Mouse (Mus musculus) heart, embryonic 11.5 days (tissue): ENCODE data around the gene Pdpr. TPM values are rescaled to one million over a fixed set of nuclear protein-coding genes. Genes with fewer than 3 reads are reported as not detected.

ENCODE experiments used
- ATAC-seq: fragments of 200-750 bp; cut with Nextera tagmentation; replicated peaks from 2 replicates; pipeline ENCODE4 v1.8.0; 2017; ENCODE audit warnings: moderate library complexity; ENCODE audit not compliant: insufficient number of reproducible peaks, low FRiP score, low TSS enrichment
- H3K27ac ChIP-seq: fragments of 300-500 bp; sonication (generic); 2 replicates; pipeline ENCODE4 v1.5.1; 2014; ENCODE audit warnings: mild to moderate bottlenecking, low read depth, low read length
- H3K27me3 ChIP-seq: fragments of 300-500 bp; sonication (generic); 2 replicates; pipeline ENCODE4 v1.6.1; 2014; ENCODE audit warnings: mild to moderate bottlenecking, low read length, mixed read lengths; ENCODE audit not compliant: control insufficient read depth, insufficient read depth
- H3K36me3 ChIP-seq: fragments of 300-500 bp; sonication (generic); 2 replicates; pipeline ENCODE4 v1.6.1; 2014; ENCODE audit warnings: mild to moderate bottlenecking, low read length, moderate library complexity, mixed read lengths; ENCODE audit not compliant: control insufficient read depth, insufficient read depth
- H3K4me1 ChIP-seq: fragments of 300-500 bp; sonication (generic); 2 replicates; pipeline ENCODE4 v1.6.1; 2014; ENCODE audit warnings: low read length; ENCODE audit not compliant: control insufficient read depth, insufficient read depth
- H3K4me2 ChIP-seq: fragments of 300-500 bp; sonication (generic); 2 replicates; pipeline ENCODE4 v1.6.1; 2014; ENCODE audit warnings: mild to moderate bottlenecking, moderate library complexity
- H3K4me3 ChIP-seq: fragments of 300-500 bp; sonication (generic); 2 replicates; pipeline ENCODE4 v1.5.1; 2014; ENCODE audit warnings: low read depth, low read length
- H3K9ac ChIP-seq: fragments of 300-500 bp; sonication (generic); 2 replicates; pipeline ENCODE4 v1.6.1; 2014; ENCODE audit warnings: mild to moderate bottlenecking, low read depth, low read length, moderate library complexity
- H3K9me3 ChIP-seq: fragments of 300-500 bp; sonication (generic); replicated peaks from 2 replicates; pipeline ENCODE4 v1.6.1; 2016; ENCODE audit warnings: low read length; ENCODE audit not compliant: control insufficient read depth
- WGBS: fragments of 180-500 bp; shearing (Covaris S2); extraction: QIAGEN DNeasy Blood & Tissue Kit; methylation state at CpG from one replicate; pipeline ENCODE4 v1.1.7; 2014; ENCODE audit not compliant: insufficient replicate concordance; 5-methylcytosine and 5-hydroxymethylcytosine counted together
- polyA plus RNA-seq: library from polyadenylated mRNA; unstranded; fragments of >200 nt; fragmentation: Nextera tagmentation; extraction: Ambion mirVana; gene quantifications from 2 replicates; pipeline ENCODE4 v1.2.1, GENCODE M21; 2014

The Pdpr gene
- polyA plus RNA-seq, result 6.3 and 8.2 TPM in 2 replicates

DNA sequence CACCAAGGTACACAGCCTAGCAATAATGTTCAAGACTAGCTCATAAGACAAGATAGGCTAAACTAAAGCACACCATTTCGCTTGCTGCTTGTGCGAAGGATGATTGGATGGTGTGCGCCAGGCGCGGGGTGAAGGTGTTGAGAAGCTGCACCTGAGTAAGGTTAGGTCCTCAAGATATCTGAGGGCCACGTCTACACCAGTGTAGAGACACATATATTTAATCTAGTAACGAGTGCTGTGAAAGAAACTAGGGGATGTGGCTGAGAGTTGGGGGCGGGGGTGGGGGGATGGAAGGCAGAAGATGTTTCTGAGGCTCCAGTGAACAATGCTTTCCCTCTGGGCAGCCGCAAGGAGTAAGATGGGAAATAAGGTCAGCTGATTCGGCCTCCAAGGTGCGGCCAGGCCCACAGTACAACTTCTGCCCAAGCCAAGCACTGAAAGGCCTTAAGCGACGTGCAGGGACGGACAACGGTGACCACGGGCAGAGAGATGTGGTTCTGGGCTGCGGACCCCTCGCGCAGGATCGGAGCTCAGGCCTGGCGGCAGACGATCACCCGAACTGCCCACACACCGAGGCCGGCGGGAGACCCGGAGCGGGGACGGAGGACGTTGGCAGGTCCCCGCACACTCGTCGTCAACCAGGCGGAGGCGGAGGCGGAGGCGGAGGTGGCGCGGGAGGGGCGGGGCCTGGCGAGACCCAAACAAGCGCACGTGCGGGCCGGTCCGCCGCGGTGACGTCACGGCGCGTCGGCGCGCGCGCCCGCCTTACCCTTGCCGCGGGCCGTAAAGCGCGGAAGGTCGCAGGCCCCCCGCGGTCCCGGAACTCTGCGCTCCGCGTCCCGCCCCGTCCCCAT, at the start of gene Pdpr:
TSS of gene Pdpr (plus strand) at position 766 of the 854 bp plus-strand sequence.
- ATAC-seq, result peak; percentile 93
- Histone ChIP-seq H3K4me3 (peak within 1 kb of the TSS; percentile 68), H3K27ac (no peak within 1 kb of the TSS), H3K4me1 (peaks cover 13% of the 10 kb centered on the region), H3K9me3 (no peaks in the 10 kb centered on the region), H3K27me3 (no peaks in the 10 kb centered on the region), H3K4me2 (peak within 1 kb of the TSS; percentile 87), H3K36me3 (no peaks in the 10 kb centered on the region), H3K9ac (peak within 1 kb of the TSS; percentile 75)
- 9% methylated on average over 36 of the region's 72 CpGs for WGBS

DNA sequence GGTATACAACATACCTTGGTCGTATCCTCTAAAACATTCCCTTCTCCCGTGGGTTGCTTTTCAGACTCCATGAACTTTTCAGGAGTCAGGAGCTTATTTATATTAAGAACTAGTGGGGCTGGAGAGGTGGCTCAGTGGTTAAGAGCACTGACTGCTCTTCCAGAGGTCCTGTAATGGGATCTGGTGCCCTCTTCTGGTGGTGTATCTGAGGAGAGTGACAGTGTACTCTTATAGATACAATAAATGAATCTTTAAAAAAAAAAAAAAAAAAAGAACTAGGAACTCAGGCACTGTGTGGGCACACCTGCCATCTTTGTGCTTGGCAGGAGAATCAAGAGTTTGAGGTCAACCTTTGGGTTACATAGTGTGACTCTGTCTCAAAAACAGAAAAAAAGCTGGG, 45.7 kb upstream of the Pdpr start:
- Histone ChIP-seq H3K9me3 (no peaks in the 10 kb centered on the region), H3K27ac (no peak overlapping the region), H3K9ac (no peak overlapping the region), H3K4me1 (no peaks in the 10 kb centered on the region), H3K27me3 (no peaks in the 10 kb centered on the region), H3K4me3 (no peak overlapping the region), H3K36me3 (peaks cover 61% of the 10 kb centered on the region), H3K4me2 (no peak overlapping the region)
- ATAC-seq, result no peak
- 86% methylated on average over 2 of the region's 2 CpGs for WGBS

DNA sequence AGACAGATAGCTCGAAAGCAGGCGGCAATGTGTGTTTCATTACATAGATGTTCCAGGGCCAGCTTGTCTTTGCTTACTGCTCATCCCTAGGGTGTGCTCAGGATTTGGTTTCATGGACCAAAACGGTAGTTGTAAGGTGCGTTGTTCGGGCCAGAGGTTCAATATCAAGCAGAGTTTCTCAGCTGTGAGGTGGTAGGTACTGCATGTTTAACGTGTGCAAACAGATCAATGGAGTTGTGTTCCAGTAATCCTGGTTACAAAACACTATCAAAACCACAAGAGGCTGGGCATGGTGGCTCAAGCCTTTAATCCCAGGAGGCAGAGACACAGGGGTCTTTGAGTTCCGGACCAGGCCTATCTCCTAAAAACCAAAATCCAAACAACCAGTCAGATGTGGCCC, 45.3 kb upstream of the Pdpr start:
- peaks cover 63% of the 10 kb centered on the region for H3K36me3 ChIP-seq
- 96% methylated on average over 7 of the region's 7 CpGs for WGBS
- H3K9ac ChIP-seq, result no peak overlapping the region
- no peak for ATAC-seq
- no peak overlapping the region for H3K27ac ChIP-seq
- no peaks in the 10 kb centered on the region for H3K9me3 ChIP-seq
- H3K4me3 ChIP-seq, result no peak overlapping the region
- no peaks in the 10 kb centered on the region for H3K4me1 ChIP-seq
- H3K27me3 ChIP-seq, result no peaks in the 10 kb centered on the region
- no peak overlapping the region for H3K4me2 ChIP-seq

- WGBS, result 89% methylated on average over 12 of the region's 12 CpGs
- Histone ChIP-seq H3K27me3 (no peaks in the 10 kb centered on the region), H3K4me2 (no peak overlapping the region), H3K4me1 (peaks cover 12% of the 10 kb centered on the region), H3K9me3 (no peaks in the 10 kb centered on the region), H3K4me3 (no peak overlapping the region), H3K27ac (no peak overlapping the region), H3K36me3 (peaks cover 44% of the 10 kb centered on the region), H3K9ac (no peak overlapping the region)
- ATAC-seq, result no peak
Observed at GRCm38 (mm10) chr8:111053827-111054518, 40.5 kb upstream of the Pdpr start.

- Histone ChIP-seq H3K27me3 (no peaks in the 10 kb centered on the region), H3K4me1 (peaks cover 15% of the 10 kb centered on the region), H3K4me3 (no peak overlapping the region), H3K27ac (no peak overlapping the region), H3K9ac (no peak overlapping the region), H3K4me2 (no peak overlapping the region), H3K36me3 (peaks cover 37% of the 10 kb centered on the region), H3K9me3 (no peaks in the 10 kb centered on the region)
- 87% methylated on average over 17 of the region's 17 CpGs for WGBS
- no peak for ATAC-seq
Observed at GRCm38 (mm10) chr8:111055031-111055634, 39.3 kb upstream of the Pdpr start.

- Histone ChIP-seq H3K4me1 (peaks cover 15% of the 10 kb centered on the region), H3K9me3 (no peaks in the 10 kb centered on the region), H3K4me2 (no peak overlapping the region), H3K36me3 (peaks cover 34% of the 10 kb centered on the region), H3K27me3 (no peaks in the 10 kb centered on the region), H3K9ac (no peak overlapping the region), H3K4me3 (0 out of 2 replicates have a peak overlapping the region, but pooled peaks have one; percentile 86), H3K27ac (no peak overlapping the region)
- 55% methylated on average over 2 of the region's 2 CpGs for WGBS
- ATAC-seq, result no peak
Observed at GRCm38 (mm10) chr8:111055661-111056060, 38.8 kb upstream of the Pdpr start.

DNA sequence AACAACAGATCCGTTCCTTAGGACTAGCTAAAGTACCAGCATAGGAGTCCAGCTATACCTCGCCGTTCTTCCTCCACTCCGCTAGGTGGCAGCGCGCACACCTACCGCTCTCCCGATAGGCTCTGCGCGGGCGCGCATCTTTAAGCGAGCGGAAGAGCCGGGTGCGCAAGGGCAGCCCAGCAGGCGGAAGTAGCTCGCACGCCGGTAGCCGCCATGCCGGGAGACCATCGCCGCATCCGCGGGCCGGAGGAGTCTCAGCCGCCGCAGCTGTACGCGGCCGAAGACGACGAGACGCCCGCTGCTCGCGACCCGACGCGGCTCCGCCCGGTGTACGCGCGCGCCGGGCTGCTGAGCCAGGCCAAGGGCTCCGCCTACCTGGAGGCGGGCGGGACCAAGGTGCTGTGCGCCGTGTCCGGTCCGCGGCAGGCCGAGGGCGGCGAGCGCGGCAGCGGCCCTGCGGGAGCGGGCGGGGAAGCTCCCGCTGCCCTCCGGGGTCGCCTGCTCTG, 38.2 kb upstream of the Pdpr start, which contains the start of gene Exosc6:
TSS of gene Exosc6 (plus strand) at position 182 of the 506 bp plus-strand sequence.
- WGBS, result under 1% methylated on average over 60 of the region's 68 CpGs
- ATAC-seq, result peak; percentile 87
- H3K4me1 ChIP-seq, result peaks cover 20% of the 10 kb centered on the region
- peak within 1 kb of the TSS; percentile 90 for H3K9ac ChIP-seq
- H3K27me3 ChIP-seq, result no peaks in the 10 kb centered on the region
- H3K27ac ChIP-seq, result peak within 1 kb of the TSS; percentile 76
- peak within 1 kb of the TSS; percentile 86 for H3K4me3 ChIP-seq
- peak within 1 kb of the TSS; percentile 95 for H3K4me2 ChIP-seq
- peaks cover 34% of the 10 kb centered on the region for H3K36me3 ChIP-seq
- no peaks in the 10 kb centered on the region for H3K9me3 ChIP-seq

DNA sequence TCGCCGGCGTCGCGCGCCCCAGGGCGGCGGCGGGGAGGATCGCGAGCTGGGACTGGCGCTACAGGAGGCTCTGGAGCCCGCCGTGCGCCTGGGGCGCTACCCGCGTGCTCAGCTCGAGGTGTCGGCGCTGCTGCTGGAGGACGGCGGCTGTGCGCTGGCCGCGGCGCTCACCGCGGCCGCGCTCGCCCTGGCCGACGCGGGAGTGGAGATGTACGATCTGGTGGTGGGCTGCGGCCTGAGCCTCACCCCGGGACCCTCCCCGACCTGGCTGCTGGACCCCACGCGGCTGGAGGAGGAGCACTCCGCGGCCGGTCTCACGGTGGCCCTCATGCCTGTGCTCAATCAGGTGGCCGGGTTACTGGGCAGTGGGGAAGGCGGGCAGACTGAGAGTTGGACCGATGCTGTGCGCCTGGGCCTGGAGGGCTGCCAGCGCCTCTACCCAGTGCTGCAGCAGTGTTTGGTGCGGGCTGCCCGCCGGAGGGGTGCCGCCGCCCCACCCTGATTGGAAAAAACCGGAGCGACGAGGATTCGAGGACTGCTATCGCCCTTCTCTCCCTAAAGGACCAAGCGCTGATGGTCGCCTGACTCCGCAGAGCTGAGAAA, 37.6 kb upstream of the Pdpr start:
- WGBS, result under 1% methylated on average over 60 of the region's 63 CpGs
- peaks cover 24% of the 10 kb centered on the region for H3K4me1 ChIP-seq
- peak overlapping the region; percentile 90 for H3K9ac ChIP-seq
- no peaks in the 10 kb centered on the region for H3K9me3 ChIP-seq
- ATAC-seq, result peak; percentile 39
- H3K27me3 ChIP-seq, result no peaks in the 10 kb centered on the region
- H3K27ac ChIP-seq, result peak overlapping the region; percentile 76
- H3K4me3 ChIP-seq, result peak overlapping the region; percentile 86
- peaks cover 31% of the 10 kb centered on the region for H3K36me3 ChIP-seq
- H3K4me2 ChIP-seq, result peak overlapping the region; percentile 95
